Mouse (Mus musculus) brain, embryonic 14.5 days (tissue): Measurements from ENCODE around the gene Mapkapk2. TPM values are rescaled to one million over a fixed set of nuclear protein-coding genes. Genes with fewer than 3 reads are reported as not detected.
"Not testable (repeated sequence)": the region's sequence is repeated elsewhere in the genome, so short reads cannot be mapped to it uniquely, and the experiment has no call there.

ENCODE experiments used
- DNase-seq: peaks from one replicate; pipeline ENCODE4 v3.0.0-alpha.2; 2011; ENCODE audit warnings: low read depth
- CTCF ChIP-seq: fragments of 200-500 bp; IDR thresholded peaks from 2 replicates; pipeline ENCODE4 v1.5.1; 2012; ENCODE audit warnings: inconsistent platforms, mild to moderate bottlenecking, moderate library complexity, borderline replicate concordance; ENCODE audit not compliant: insufficient read depth, insufficient read length; ENCODE audit errors: extremely low read depth
- POLR2A ChIP-seq: fragments of 200-500 bp; IDR thresholded peaks from 2 replicates; pipeline ENCODE4 v1.6.1; 2012; ENCODE audit warnings: mild to moderate bottlenecking, inconsistent platforms, borderline replicate concordance; ENCODE audit not compliant: poor library complexity, insufficient read depth, insufficient read length, severe bottlenecking; ENCODE audit errors: extremely low read depth
- polyA plus RNA-seq: library from polyadenylated mRNA; depleted of rRNA; stranded (reverse); fragments of >200 nt; gene quantifications from 2 replicates; pipeline ENCODE4 v1.2.3, GENCODE M21; 2012

Mapkapk2 gene
- polyA plus RNA-seq, 1 experiment, result 50.5 TPM

- TF ChIP-seq POLR2A (no peak), CTCF (no peak)
- DNase-seq, result no peak
Observed at GRCm38 (mm10) chr1:131039479-131039878, 58.1 kb downstream of the Mapkapk2 start.

GRCm38 (mm10) chr1:131038415-131039017 lies 59.1 kb downstream of the Mapkapk2 start:
- DNase-seq, result no peak

DNA sequence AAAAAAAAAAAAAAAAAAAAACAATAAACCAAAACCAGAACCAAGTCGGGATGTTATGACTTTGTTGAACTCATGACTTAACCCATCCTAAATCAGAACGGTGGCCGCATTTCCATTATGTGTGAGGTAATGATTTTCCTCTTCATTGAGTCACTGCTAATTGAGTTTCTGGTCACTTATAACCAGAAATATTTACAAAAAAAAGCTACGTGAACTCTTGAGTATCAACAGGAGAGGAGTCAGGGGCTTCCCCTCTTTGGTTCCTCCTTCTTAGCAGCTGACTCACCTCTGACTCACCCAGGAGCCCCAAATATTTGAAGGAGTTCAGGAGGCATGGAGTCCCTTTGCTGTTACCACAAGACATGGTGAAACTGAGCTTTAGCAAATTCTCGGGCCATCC lies 59.6 kb downstream of the Mapkapk2 start:
- TF ChIP-seq CTCF (no peak), POLR2A (no peak)
- no peak for DNase-seq

More at GRCm38 (mm10) chr1:131038415-131039017, 59.1 kb downstream of the Mapkapk2 start:
- TF ChIP-seq CTCF (no peak), POLR2A (no peak)

GRCm38 (mm10) chr1:131031267-131031666 lies 66.4 kb downstream of the Mapkapk2 start:
- TF ChIP-seq CTCF, result no peak
- TF ChIP-seq POLR2A, result no peak
- no peak for DNase-seq

DNA sequence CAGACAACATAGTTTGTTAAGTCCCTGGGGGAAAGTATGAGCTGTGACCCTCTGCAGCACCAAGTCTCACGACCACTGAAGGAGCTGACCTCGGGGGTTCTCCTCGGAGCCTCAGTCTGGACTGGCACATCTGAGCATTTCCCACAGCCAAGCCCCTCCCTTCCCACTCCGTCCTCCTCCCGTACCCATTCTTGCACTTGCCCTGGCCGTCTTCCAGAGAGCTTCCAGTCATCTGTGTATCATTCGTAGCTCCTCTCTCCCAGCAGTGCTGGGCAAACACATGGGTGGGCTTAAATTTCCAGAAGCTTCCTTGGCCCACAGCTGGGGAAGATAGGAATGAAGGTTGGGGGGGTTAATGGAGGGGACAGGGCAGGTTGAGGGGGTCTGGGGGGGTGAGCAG lies 67.4 kb downstream of the Mapkapk2 start:
- no peak for TF ChIP-seq POLR2A
- no peak for TF ChIP-seq CTCF
- peak; percentile 29 for DNase-seq

GRCm38 (mm10) chr1:131029215-131029614 lies 68.4 kb downstream of the Mapkapk2 start:
- no peak for TF ChIP-seq CTCF
- no peak for TF ChIP-seq POLR2A
- DNase-seq, result no peak

DNA sequence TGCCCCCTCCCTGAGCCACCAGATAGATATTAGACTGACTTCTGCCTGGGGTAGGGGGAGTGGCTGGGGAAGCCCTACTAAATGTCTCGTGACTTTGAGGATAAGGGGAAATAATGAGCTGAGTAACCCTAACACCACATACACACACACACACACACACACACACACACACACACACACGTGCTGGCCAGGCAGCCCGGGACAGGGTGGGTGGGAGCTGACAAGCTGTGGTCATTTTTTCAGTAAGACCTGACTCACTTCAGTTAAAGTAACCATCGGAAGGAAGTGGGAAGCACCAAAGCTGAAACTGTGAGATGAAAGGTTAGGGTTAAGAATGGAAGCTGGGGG lies 71.8 kb downstream of the Mapkapk2 start:
- no peak for DNase-seq
- no peak for TF ChIP-seq POLR2A
- TF ChIP-seq CTCF, result no peak

DNA sequence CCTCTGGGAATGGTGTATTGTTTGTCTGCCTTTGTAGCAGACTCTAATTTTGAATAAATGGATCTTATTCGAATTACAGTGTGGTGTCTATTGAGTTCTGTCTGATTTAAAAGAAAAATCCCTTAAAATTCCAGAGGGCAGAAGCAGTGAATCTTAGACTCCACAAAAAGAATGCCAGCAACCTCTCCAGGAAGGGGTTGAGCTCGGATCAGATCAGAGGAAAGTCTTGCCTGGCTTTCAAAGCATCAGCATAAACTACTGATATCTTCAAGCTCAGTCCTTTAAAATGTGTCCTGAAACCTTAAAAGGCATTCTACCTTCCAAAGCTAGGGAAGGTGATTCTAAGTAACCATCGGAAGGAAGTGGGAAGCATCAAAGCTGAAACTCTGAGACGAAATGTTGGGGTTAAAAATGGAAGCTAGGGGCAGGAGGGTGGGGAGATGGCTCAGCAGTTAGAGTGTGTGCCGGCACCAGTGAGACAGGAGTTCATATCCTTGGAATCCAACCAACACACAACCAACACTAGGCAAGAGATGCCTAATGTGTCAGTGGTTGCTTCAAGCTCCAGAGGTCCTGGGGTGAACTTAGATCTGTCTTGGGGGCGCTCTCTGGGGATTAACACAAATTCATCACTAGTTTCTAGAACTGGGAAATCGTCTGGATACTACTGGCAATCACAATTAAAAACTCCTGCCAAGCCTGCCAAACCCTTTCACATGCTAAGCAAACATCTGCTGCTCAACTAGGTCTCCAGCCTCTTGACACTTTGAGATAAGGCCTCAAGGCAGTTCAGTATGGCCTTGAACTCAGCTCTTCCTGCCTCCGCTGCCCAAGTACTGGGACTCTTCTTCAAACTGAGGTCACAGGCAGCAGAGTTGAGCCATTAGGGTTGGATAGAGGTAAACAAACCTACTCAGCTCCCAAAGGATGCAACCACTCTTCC lies 72.5 kb downstream of the Mapkapk2 start:
- DNase-seq, result no peak
- TF ChIP-seq POLR2A (no peak), CTCF (no peak)

DNA sequence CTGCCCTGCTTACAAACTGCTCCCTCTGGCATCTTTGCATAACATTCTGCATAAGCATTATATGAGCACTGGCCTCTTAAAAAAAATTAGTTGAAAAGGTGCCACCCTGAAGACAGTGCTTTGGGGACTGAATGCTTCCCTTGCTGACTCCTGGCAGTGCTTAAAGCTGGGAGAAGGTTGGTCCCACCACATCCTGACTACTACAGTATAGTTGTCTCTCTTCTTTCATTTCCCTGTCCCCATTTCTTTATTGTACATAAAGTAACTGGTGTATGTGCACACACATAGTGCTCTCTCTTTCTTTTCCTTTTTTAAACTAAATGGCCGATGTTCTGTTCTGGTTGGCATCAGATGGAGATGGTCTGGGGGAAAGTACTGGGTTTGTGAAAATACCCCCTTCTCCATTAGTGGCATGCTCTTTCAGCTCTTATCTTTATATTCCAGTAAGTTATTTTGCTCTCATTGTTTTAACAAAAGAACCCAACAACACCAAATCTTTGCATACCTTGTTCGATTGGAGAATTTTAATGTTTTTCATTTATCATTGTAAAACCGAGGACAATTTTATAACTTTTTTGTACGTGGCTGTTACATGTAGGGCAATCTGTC lies 74.3 kb downstream of the Mapkapk2 start:
- DNase-seq, result not testable (repeated sequence)

- TF ChIP-seq CTCF, result no peak
- TF ChIP-seq POLR2A, result no peak
Observed at GRCm38 (mm10) chr1:131022591-131023249, 74.9 kb downstream of the Mapkapk2 start.

DNA sequence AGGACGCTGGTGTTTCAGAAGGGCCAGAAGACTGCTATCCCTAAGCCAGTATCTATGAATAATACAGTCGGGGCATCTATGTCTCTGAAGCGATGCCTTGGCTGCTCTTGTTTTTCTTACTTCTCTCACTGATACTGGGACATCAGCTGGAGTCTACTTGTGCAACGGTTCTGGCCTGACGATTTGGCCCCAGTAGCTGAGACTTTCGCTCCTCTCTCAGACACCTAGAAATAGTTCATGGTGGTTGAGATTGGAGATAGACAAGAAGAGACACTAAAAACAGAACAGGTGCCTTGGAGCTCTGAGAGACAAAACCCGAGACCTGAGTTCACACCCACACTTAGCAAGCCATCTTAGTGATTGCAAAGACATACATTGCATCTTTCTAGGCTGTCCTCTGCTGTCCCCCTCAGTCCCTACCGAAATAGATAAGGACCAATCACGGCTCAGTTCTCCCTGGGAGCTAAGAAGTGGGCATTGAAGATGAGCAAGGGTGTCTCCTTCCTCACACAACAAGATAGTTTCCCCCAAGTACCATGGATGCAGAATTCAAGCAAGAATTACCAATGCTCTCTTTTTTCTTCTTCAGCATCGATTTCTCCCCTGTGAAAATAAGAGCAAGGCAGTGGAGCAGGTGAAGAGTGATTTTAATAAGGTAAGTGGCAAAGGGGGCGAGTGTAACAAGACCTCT lies 75.6 kb downstream of the Mapkapk2 start:
- no peak for DNase-seq
- TF ChIP-seq CTCF, result no peak
- TF ChIP-seq POLR2A, result no peak

More at GRCm38 (mm10) chr1:131022591-131023249, 74.9 kb downstream of the Mapkapk2 start:
- DNase-seq, result no peak

GRCm38 (mm10) chr1:131021438-131021837 lies 76.2 kb downstream of the Mapkapk2 start:
- no peak for DNase-seq
- TF ChIP-seq CTCF (no peak), POLR2A (no peak)
